Mouse (Mus musculus) midbrain, embryonic 16.5 days (tissue): ENCODE measurements at regions not wholly inside any gene's neighbourhood (a gene's known extent, or its start where the extent isn't known, plus 50 kb on each side); places are given as distances from the start of the nearest gene placed in this dataset.
"Not testable (repeated sequence)": the region's sequence is repeated elsewhere in the genome, so short reads cannot be mapped to it uniquely, and the experiment has no call there.

Experiments
- ATAC-seq: fragments of 200-750 bp; cut with Nextera tagmentation; 2 replicates; pipeline ENCODE4 v1.8.0; 2017; ENCODE audit warnings: moderate TSS enrichment
- H3K27ac ChIP-seq: fragments of 300-500 bp; sonication (generic); 2 replicates; pipeline ENCODE4 v1.5.1; 2014; ENCODE audit warnings: mild to moderate bottlenecking, low read length, mixed read lengths
- H3K27me3 ChIP-seq: fragments of 300-500 bp; sonication (generic); 2 replicates; pipeline ENCODE4 v1.6.1; 2014; ENCODE audit warnings: low read depth, low read length, mixed read lengths; ENCODE audit not compliant: control insufficient read depth, insufficient read depth
- H3K36me3 ChIP-seq: fragments of 300-500 bp; sonication (generic); 2 replicates; pipeline ENCODE4 v1.6.1; 2014; ENCODE audit warnings: mild to moderate bottlenecking, low read length, moderate library complexity, mixed read lengths; ENCODE audit not compliant: control insufficient read depth, insufficient read depth
- H3K4me1 ChIP-seq: fragments of 300-500 bp; sonication (generic); 2 replicates; pipeline ENCODE4 v1.6.1; 2014; ENCODE audit warnings: mild to moderate bottlenecking, low read length, mixed read lengths; ENCODE audit not compliant: control insufficient read depth, insufficient read depth
- H3K4me2 ChIP-seq: fragments of 300-500 bp; sonication (generic); 2 replicates; pipeline ENCODE4 v1.6.1; 2014; ENCODE audit warnings: mild to moderate bottlenecking, low read length, mixed read lengths
- H3K4me3 ChIP-seq: fragments of 300-500 bp; sonication (generic); 2 replicates; pipeline ENCODE4 v1.5.1; 2014; ENCODE audit warnings: low read depth, mild to moderate bottlenecking, low read length, moderate library complexity, mixed read lengths
- H3K9ac ChIP-seq: fragments of 300-500 bp; sonication (generic); 2 replicates; pipeline ENCODE4 v1.6.1; 2014; ENCODE audit warnings: low read depth, low read length, mixed read lengths
- H3K9me3 ChIP-seq: fragments of 300-500 bp; sonication (generic); replicated peaks from 2 replicates; pipeline ENCODE4 v1.6.1; 2014; ENCODE audit warnings: mild to moderate bottlenecking, low read length, mixed read lengths; ENCODE audit not compliant: control insufficient read depth, poor library complexity, severe bottlenecking
- WGBS: fragments of 180-500 bp; shearing (Covaris S2); extraction: QIAGEN DNeasy Blood & Tissue Kit; methylation state at CpG from one replicate; pipeline ENCODE4 v1.1.7; 2014; 5-methylcytosine and 5-hydroxymethylcytosine counted together

DNA sequence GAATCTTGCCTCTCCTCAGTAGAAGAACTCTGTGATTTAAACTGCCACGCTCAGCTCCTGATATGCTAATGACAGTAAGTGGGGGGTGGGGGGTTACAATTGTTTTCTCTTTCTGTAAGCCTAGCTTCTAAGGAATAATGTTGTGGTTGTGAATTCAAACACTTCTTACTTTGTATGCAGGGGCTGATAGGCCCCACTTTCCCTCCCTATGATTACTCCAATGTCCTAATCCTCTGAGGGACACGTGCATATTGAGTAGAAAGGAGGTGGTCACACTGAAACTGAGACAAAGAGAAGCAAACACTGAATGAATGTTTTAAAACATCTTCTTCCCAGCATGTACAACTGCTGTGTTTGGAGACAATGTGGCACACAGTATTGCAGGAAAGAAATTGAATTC, 140.3 kb downstream of the Scg2 start:
- Histone ChIP-seq H3K4me2 (no peak overlapping the region), H3K4me1 (no peaks in the 10 kb centered on the region; the same call in 1 of the 2 replicates), H3K9ac (no peak overlapping the region), H3K4me3 (no peak overlapping the region), H3K36me3 (no peaks in the 10 kb centered on the region), H3K9me3 (no peaks in the 10 kb centered on the region), H3K27me3 (no peaks in the 10 kb centered on the region), H3K27ac (no peak overlapping the region)
- no peak for ATAC-seq
- 8% methylated on average over 2 of the region's 2 CpGs for WGBS

DNA sequence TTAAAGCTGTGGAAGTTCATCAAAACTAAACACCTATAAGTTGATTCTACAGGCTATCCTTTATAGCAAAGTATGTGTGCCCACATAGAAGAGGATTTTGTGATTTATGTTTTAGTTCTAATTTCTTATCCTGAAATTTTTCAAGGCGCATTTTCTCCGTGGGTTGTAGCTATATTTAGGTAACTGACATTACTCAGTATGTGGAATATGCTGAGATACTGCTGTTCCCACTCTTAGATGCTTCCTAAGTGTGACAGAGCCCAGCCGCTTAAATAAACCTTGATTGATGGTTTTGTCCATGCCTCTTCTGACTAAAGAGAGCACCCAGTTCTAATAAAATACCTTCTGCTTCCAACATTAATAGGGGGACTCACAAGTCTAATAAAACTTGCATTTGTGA, 180.2 kb downstream of the Scg2 start:
- ATAC-seq, result no peak
- no peak overlapping the region for H3K4me2 ChIP-seq

DNA sequence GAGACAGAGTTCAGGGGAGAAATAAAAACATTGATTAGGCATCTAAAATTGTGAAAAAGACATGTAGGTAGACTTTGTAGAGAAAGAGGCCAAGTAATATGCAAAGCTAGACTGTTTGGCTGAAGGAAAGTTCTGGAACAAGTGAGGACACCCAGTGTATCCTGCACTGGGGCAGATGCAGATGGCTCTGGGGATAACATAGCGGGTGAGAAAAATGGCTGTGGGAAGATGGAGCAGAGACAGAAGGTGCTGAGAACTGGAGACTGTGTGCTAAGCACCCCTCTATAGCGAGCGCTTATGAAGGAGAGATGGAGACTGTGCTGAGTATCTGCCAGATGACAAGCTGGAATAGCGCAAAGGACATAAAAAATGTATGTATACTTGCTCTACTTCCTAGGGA, 226.9 kb downstream of the Scg2 start:
- H3K9ac ChIP-seq, result no peak overlapping the region
- no peaks in the 10 kb centered on the region for H3K27me3 ChIP-seq
- H3K4me1 ChIP-seq, result no peaks in the 10 kb centered on the region
- 95% methylated on average over 4 of the region's 4 CpGs for WGBS
- H3K9me3 ChIP-seq, result no peaks in the 10 kb centered on the region
- no peak overlapping the region for H3K27ac ChIP-seq
- no peak overlapping the region for H3K4me2 ChIP-seq
- H3K36me3 ChIP-seq, result no peaks in the 10 kb centered on the region
- no peak for ATAC-seq
- H3K4me3 ChIP-seq, result no peak overlapping the region

More for the DNA sequence above, 180.2 kb downstream of the Scg2 start:
- Histone ChIP-seq H3K4me3 (no peak overlapping the region), H3K9ac (no peak overlapping the region), H3K4me1 (no peaks in the 10 kb centered on the region), H3K9me3 (no peaks in the 10 kb centered on the region), H3K27ac (no peak overlapping the region), H3K27me3 (no peaks in the 10 kb centered on the region), H3K36me3 (no peaks in the 10 kb centered on the region)
- 83% methylated on average over 3 of the region's 3 CpGs for WGBS

DNA sequence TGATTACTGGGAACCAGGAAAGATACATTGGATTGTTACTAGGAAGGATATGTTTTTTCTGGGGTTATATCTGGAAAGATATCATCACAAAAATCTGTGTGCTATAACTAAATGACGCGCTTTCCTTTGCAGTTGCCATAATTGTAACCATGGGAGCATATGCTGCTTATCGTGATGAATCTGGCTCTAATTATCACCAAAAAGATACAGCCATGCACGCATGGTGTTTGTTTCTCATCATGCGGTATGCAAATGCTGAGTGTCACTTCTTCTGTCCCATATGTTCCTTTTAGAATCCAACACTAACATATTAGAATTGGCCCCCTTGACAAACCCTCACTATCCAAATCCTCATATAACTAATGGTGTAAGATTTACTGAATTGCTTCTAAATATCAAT, 227.4 kb downstream of the Scg2 start:
- Histone ChIP-seq H3K27me3 (no peaks in the 10 kb centered on the region), H3K9me3 (no peaks in the 10 kb centered on the region), H3K27ac (no peak overlapping the region), H3K36me3 (no peaks in the 10 kb centered on the region), H3K4me2 (no peak overlapping the region), H3K4me1 (no peaks in the 10 kb centered on the region), H3K4me3 (no peak overlapping the region), H3K9ac (no peak overlapping the region)
- WGBS, result 92% methylated on average over 5 of the region's 5 CpGs
- no peak for ATAC-seq

DNA sequence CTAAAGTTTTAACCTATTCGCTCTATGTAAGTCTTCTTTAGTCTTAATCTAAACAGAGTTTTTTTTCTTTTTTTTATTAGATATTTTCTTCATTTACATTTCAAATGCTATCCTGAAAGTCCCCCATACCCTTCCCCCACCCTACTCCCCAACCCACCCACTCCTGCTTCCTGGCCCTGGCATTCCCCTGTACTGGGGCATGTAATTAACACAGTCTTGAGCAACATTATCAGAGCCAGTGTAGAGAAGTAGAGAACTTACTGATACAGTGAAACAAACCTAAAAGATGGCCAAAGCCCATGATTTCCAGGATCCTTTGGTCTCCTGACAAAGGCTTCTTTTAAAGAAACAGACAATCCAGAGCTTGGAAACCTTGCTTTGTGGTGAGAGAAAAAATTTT, 227.9 kb downstream of the Scg2 start:
- ATAC-seq, H3K27me3 ChIP-seq, H3K9ac ChIP-seq, H3K4me2 ChIP-seq, H3K4me3 ChIP-seq, H3K27ac ChIP-seq, H3K9me3 ChIP-seq, H3K36me3 ChIP-seq, H3K4me1 ChIP-seq: not testable (repeated sequence)
- 100% methylated on average over 1 of the region's 1 CpGs for WGBS

DNA sequence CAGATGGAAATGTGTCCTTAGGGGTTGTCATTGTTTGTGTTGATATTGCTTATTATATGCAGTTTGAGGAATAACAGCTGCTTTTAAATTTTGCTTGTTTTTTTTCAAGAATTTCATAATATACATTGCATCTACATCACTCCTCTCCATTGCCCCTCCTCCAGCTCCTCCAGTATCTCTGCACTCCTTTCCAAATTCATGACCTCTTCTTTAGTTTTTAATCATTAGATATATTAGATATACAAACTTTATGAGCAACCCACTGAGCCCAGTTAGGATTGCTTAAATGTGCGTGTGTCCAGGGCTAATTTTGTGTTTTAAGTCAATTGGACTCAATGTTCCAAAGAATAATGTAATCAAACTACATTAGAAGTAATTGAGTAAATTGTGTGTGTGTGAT, 232.7 kb downstream of the Scg2 start:
- no peaks in the 10 kb centered on the region for H3K4me1 ChIP-seq
- no peak overlapping the region for H3K4me2 ChIP-seq
- no peaks in the 10 kb centered on the region for H3K27me3 ChIP-seq
- H3K4me3 ChIP-seq, result no peak overlapping the region
- no peak overlapping the region for H3K9ac ChIP-seq
- no peaks in the 10 kb centered on the region for H3K36me3 ChIP-seq
- H3K9me3 ChIP-seq, result no peaks in the 10 kb centered on the region
- H3K27ac ChIP-seq, result no peak overlapping the region
- WGBS, result 84% methylated on average over 1 of the region's 1 CpGs
- no peak for ATAC-seq

DNA sequence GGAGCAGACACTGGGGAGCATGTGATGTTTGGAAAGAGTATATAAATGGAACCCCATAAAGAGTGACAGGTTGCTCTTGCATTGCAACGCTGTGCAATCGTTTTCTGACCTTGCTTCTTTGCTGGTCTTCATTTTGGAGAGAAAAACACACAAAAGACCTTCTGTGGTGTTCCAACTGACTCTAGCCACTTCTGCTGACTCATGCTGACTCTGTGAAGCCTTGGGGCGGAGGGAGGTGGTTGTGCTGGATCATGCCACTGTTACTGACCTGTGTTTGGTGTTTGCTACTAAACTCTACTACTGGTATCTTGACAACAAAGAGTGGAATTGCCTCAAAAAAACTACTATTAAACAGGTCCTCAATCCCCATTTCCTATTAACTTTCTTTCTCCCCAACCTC, 242.2 kb downstream of the Scg2 start:
- H3K4me2 ChIP-seq, result no peak overlapping the region
- no peak overlapping the region for H3K27ac ChIP-seq
- H3K9ac ChIP-seq, result no peak overlapping the region
- no peak for ATAC-seq
- WGBS, result 87% methylated on average over 3 of the region's 3 CpGs
- H3K36me3 ChIP-seq, result no peaks in the 10 kb centered on the region
- H3K4me1 ChIP-seq, result no peaks in the 10 kb centered on the region
- H3K4me3 ChIP-seq, result no peak overlapping the region
- no peaks in the 10 kb centered on the region for H3K27me3 ChIP-seq
- H3K9me3 ChIP-seq, result no peaks in the 10 kb centered on the region

DNA sequence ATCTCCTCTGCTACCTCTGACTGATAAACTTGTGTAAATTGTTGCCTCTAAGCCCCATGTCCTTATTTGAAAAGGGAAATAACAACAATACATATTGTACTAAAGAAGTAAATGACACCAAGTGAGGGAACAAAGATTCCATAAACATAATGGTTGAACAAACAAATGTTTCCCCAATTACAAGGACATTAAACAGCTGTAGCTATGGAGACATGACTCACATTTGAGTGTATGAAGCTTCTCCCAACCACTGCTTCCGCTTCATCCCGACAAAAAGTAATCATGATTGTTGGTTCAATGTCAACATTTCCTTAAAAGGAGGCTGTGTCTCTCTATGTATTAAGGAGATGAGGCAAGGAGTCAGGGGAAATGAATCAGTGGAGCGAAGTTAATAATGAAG, 248.9 kb downstream of the Scg2 start:
- H3K27ac ChIP-seq, result no peak overlapping the region
- H3K9me3 ChIP-seq, result no peaks in the 10 kb centered on the region
- no peaks in the 10 kb centered on the region for H3K27me3 ChIP-seq
- no peaks in the 10 kb centered on the region for H3K36me3 ChIP-seq
- H3K9ac ChIP-seq, result no peak overlapping the region
- 87% methylated on average over 3 of the region's 3 CpGs for WGBS
- ATAC-seq, result no peak
- no peak overlapping the region for H3K4me2 ChIP-seq
- H3K4me1 ChIP-seq, result no peaks in the 10 kb centered on the region
- no peak overlapping the region for H3K4me3 ChIP-seq

DNA sequence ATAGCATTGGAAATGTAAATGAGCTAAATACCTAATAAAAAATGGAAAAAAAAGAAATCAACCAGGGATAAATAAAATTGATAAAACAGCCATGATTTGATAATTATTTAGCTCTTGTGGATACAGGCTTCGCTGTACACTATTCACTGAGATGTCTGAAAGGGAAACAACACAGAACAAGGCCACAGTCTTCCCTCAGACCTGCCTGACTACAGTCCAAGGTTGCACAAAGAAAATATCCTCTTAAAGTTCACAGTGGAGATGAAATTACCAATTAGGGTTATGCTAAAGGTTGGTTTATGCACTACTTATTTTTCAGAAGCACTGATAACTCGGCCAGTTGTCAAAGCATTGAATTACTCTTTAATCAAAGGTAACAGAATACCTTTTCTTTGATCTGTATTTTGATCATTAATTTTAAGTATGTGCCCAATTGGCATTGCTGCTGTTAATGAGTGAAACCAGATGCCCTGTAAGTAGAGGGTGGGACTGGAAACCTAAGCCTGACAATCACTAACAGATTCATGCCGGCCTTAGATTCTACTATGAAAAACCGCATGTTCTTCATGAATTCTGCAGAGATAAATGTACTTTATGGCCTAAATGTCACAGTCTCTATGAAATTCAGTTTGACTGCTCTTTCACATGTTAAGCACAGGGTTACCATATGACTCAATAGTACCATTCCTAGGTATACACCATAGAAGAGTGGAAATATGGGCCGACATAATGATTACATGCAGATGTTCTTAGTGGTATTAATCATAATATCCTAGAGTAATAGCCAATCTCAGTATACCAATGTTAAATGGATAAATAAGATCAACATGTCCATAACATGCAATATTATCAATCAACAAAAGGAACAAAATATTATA, 256.1 kb downstream of the Scg2 start:
- ATAC-seq, result no peak
- WGBS, result 96% methylated on average over 5 of the region's 5 CpGs
- no peaks in the 10 kb centered on the region for H3K27me3 ChIP-seq
- no peaks in the 10 kb centered on the region; the same call in 1 of the 2 replicates for H3K9me3 ChIP-seq
- no peaks in the 10 kb centered on the region for H3K36me3 ChIP-seq
- H3K4me3 ChIP-seq, result no peak overlapping the region
- H3K27ac ChIP-seq, result no peak overlapping the region
- no peaks in the 10 kb centered on the region for H3K4me1 ChIP-seq
- no peak overlapping the region for H3K9ac ChIP-seq
- H3K4me2 ChIP-seq, result no peak overlapping the region
